Mouse (Mus musculus) heart, embryonic 11.5 days (tissue): Measurements from ENCODE around the gene 2200002D01Rik. TPM values are rescaled to one million over a fixed set of nuclear protein-coding genes. Genes with fewer than 3 reads are reported as not detected.
"Not testable (repeated sequence)": the region's sequence is repeated elsewhere in the genome, so short reads cannot be mapped to it uniquely, and the experiment has no call there.

Experiments
- ATAC-seq: fragments of 200-750 bp; cut with Nextera tagmentation; replicated peaks from 2 replicates; pipeline ENCODE4 v1.8.0; 2017; ENCODE audit warnings: moderate library complexity; ENCODE audit not compliant: insufficient number of reproducible peaks, low FRiP score, low TSS enrichment
- H3K27ac ChIP-seq: fragments of 300-500 bp; sonication (generic); 2 replicates; pipeline ENCODE4 v1.5.1; 2014; ENCODE audit warnings: mild to moderate bottlenecking, low read depth, low read length
- H3K27me3 ChIP-seq: fragments of 300-500 bp; sonication (generic); 2 replicates; pipeline ENCODE4 v1.6.1; 2014; ENCODE audit warnings: mild to moderate bottlenecking, low read length, mixed read lengths; ENCODE audit not compliant: control insufficient read depth, insufficient read depth
- H3K36me3 ChIP-seq: fragments of 300-500 bp; sonication (generic); 2 replicates; pipeline ENCODE4 v1.6.1; 2014; ENCODE audit warnings: mild to moderate bottlenecking, low read length, moderate library complexity, mixed read lengths; ENCODE audit not compliant: control insufficient read depth, insufficient read depth
- H3K4me1 ChIP-seq: fragments of 300-500 bp; sonication (generic); 2 replicates; pipeline ENCODE4 v1.6.1; 2014; ENCODE audit warnings: low read length; ENCODE audit not compliant: control insufficient read depth, insufficient read depth
- H3K4me2 ChIP-seq: fragments of 300-500 bp; sonication (generic); 2 replicates; pipeline ENCODE4 v1.6.1; 2014; ENCODE audit warnings: mild to moderate bottlenecking, moderate library complexity
- H3K4me3 ChIP-seq: fragments of 300-500 bp; sonication (generic); 2 replicates; pipeline ENCODE4 v1.5.1; 2014; ENCODE audit warnings: low read depth, low read length
- H3K9ac ChIP-seq: fragments of 300-500 bp; sonication (generic); 2 replicates; pipeline ENCODE4 v1.6.1; 2014; ENCODE audit warnings: mild to moderate bottlenecking, low read depth, low read length, moderate library complexity
- H3K9me3 ChIP-seq: fragments of 300-500 bp; sonication (generic); replicated peaks from 2 replicates; pipeline ENCODE4 v1.6.1; 2016; ENCODE audit warnings: low read length; ENCODE audit not compliant: control insufficient read depth
- WGBS: fragments of 180-500 bp; shearing (Covaris S2); extraction: QIAGEN DNeasy Blood & Tissue Kit; methylation state at CpG from one replicate; pipeline ENCODE4 v1.1.7; 2014; ENCODE audit not compliant: insufficient replicate concordance; 5-methylcytosine and 5-hydroxymethylcytosine counted together
- polyA plus RNA-seq: library from polyadenylated mRNA; unstranded; fragments of >200 nt; fragmentation: Nextera tagmentation; extraction: Ambion mirVana; gene quantifications from 2 replicates; pipeline ENCODE4 v1.2.1, GENCODE M21; 2014

The 2200002D01Rik gene
- polyA plus RNA-seq, 1 experiment from 2014 or later = 8.8 TPM

DNA sequence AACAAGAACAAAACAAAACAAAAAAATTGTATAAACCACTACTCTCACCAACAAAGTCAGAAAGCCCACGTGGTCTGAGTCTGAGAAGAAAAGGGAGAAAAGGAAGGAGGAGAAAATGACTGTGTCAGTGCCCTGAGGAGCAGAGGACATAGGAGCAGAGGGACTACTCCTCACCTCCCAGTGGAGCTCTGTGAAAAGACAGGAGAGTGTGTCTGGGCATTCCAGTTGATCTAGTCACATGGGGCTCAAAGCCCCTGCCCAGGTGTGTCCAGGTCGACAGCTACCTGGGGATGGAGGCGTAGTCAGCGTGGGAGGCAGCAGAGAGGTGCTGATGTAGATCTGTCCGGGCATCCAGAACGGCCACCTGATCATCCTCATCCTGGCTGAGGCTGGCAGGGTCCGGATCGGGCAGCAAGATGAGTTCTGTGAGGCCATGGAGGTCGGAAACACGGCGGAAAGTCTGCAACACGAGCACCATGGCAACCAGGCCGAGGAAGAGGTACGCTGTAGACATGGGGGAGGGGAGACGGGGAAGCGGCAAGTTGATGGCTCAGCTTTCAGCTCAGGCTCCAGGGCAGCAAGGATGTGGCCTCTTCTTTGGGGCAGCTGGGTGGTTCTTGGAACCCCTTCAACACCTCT lies 23.4 kb downstream of the 2200002D01Rik start:
- no peak overlapping the region for H3K27ac ChIP-seq
- H3K36me3 ChIP-seq = no peaks in the 10 kb centered on the region
- H3K4me1 ChIP-seq = peaks cover 6% of the 10 kb centered on the region; the same call in 1 of the 2 replicates
- 0 out of 2 replicates have a peak overlapping the region, but pooled peaks have one; percentile 5 for H3K9ac ChIP-seq
- H3K4me3 ChIP-seq = no peak overlapping the region
- 15% methylated on average over 16 of the region's 16 CpGs for WGBS
- H3K4me2 ChIP-seq = peak overlapping the region; percentile 8
- no peak for ATAC-seq
- peaks cover 6% of the 10 kb centered on the region; the same call in 1 of the 2 replicates for H3K27me3 ChIP-seq
- peaks cover 4% of the 10 kb centered on the region; the same call in 1 of the 2 replicates for H3K9me3 ChIP-seq

DNA sequence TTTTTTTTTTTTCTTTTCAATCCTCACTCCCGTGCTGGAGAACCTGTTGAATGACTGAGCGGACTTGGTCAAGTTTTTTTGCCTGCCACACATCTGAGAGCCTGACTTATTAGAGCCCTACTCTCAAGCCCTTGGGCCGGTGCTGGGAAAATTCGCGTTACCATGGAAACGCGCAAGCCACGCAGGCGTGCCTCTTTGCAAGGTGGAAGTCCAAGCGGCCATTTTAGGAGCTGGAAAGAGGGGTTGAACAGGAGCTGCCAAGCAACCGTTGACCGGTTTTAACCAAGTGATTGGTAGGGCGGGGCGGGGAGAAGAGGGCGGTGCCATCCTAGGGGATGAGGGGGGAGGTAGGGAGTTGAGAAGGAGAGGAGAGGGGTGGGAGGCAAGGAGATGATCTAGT lies 33.4 kb downstream of the 2200002D01Rik start:
- peaks cover 11% of the 10 kb centered on the region for H3K9me3 ChIP-seq
- 42% methylated on average over 15 of the region's 15 CpGs for WGBS
- no peak overlapping the region for H3K4me3 ChIP-seq
- no peak for ATAC-seq
- H3K36me3 ChIP-seq = no peaks in the 10 kb centered on the region
- H3K4me1 ChIP-seq = no peaks in the 10 kb centered on the region
- H3K27me3 ChIP-seq = peaks cover 8% of the 10 kb centered on the region
- H3K9ac ChIP-seq = no peak overlapping the region
- H3K27ac ChIP-seq = no peak overlapping the region
- no peak overlapping the region for H3K4me2 ChIP-seq

- ATAC-seq = no peak
- WGBS = 49% methylated on average over 2 of the region's 2 CpGs
- no peak overlapping the region for H3K4me3 ChIP-seq
Observed at GRCm38 (mm10) chr7:29214236-29214635, 34.0 kb downstream of the 2200002D01Rik start.

GRCm38 (mm10) chr7:29213675-29214082 lies 34.6 kb downstream of the 2200002D01Rik start, which contains the start of gene Catsperg1:
Catsperg1 (minus strand) TSS chr7:29214035.
- no peaks in the 10 kb centered on the region for H3K4me1 ChIP-seq
- no peak within 1 kb of the TSS for H3K4me3 ChIP-seq
- ATAC-seq = 0 out of 2 replicates have a peak, but pooled peaks have one; percentile 37
- H3K4me2 ChIP-seq = peak within 1 kb of the TSS; percentile 34
- H3K9ac ChIP-seq = no peak within 1 kb of the TSS
- H3K27me3 ChIP-seq = peaks cover 8% of the 10 kb centered on the region
- no peaks in the 10 kb centered on the region for H3K36me3 ChIP-seq
- H3K27ac ChIP-seq = no peak within 1 kb of the TSS
- WGBS = 5% methylated on average over 20 of the region's 20 CpGs
- H3K9me3 ChIP-seq = peaks cover 3% of the 10 kb centered on the region

More at GRCm38 (mm10) chr7:29214236-29214635, 34.0 kb downstream of the 2200002D01Rik start:
- Histone ChIP-seq H3K4me2 (no peak overlapping the region), H3K4me1 (no peaks in the 10 kb centered on the region), H3K9ac (no peak overlapping the region), H3K27me3 (peaks cover 8% of the 10 kb centered on the region), H3K9me3 (peaks cover 8% of the 10 kb centered on the region), H3K27ac (no peak overlapping the region), H3K36me3 (no peaks in the 10 kb centered on the region)

GRCm38 (mm10) chr7:29212775-29213560 lies 35.3 kb downstream of the 2200002D01Rik start:
- 11% methylated on average over 40 of the region's 40 CpGs for WGBS
- H3K9ac ChIP-seq, ATAC-seq, H3K27ac ChIP-seq, H3K9me3 ChIP-seq, H3K36me3 ChIP-seq, H3K4me1 ChIP-seq, H3K4me3 ChIP-seq, H3K27me3 ChIP-seq: not testable (repeated sequence)
- peak overlapping the region; percentile 34 for H3K4me2 ChIP-seq

DNA sequence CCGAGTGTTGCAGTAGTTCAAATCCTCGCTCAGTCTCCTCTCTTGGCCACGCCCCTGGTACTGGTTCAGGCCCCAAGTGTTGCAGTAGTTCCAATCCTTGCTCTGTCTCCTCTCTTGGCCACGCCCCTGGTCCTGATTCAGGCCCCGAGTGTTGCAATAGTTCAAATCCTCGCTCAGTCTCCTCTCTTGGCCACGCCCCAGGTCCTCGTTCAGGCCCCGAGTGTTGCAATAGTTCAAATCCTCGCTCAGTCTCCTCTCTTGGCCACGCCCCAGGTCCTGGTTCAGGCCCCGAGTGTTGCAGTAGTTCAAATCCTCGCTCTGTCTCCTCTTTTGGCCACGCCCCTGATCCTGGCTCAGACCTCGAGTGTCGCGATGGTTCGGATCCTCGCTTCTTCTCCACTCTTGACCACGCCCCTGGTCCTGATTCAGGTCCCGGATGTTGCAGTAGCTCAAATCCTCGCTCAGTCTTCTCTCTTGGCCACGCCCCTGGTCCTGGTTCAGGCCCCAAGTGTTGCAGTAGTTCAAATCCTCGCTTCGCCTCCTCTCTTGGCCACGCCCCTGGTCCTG lies 36.0 kb downstream of the 2200002D01Rik start:
- H3K27me3 ChIP-seq = peaks cover 8% of the 10 kb centered on the region
- WGBS = 12% methylated on average over 26 of the region's 26 CpGs
- H3K4me3 ChIP-seq = peak overlapping the region; percentile 44; the same call in 1 of the 2 replicates
- no peaks in the 10 kb centered on the region for H3K36me3 ChIP-seq
- peak overlapping the region; percentile 65 for H3K4me2 ChIP-seq
- H3K27ac ChIP-seq = no peak overlapping the region
- ATAC-seq = no peak
- no peaks in the 10 kb centered on the region for H3K4me1 ChIP-seq
- no peak overlapping the region for H3K9ac ChIP-seq
- peaks cover 3% of the 10 kb centered on the region; the same call in 1 of the 2 replicates for H3K9me3 ChIP-seq

DNA sequence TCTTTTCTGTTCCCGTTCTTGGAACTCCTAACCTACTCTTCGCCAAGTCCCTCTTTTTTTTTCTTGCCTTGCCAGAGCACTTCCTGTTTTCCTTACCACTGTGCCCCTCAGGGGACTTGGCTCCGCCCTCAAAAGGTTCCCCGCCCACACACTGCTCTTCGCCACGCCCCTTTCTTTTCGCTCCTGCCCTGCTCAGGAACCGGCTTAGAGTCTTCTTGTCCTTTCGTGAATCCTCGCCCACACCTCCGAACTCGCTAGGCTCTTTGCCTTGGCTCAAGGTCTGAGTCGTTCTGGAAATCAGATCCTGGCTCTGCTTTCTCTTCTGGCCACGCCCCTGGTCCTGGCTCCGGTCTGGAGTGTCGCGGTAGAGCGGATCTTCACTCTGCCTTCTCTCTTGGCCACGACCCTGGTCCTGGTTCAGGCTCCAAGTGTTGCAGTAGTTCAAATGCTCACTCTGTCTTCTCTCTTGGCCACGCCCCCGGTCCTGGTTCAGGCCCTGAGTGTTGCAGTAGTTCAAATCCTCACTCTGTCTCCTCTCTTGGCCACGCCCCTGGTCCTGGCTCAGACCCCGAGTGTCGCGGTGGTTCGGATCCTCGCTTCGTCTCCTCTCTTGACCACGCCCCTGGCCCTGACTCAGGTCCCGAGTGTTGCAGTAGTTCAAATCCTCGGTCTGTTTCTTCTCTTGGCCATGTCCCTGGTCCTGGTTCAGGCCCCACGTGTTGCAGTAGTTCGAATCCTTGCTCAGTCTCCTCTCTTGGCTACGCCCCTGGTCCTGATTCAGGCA lies 36.7 kb downstream of the 2200002D01Rik start:
- 3% methylated on average over 34 of the region's 34 CpGs for WGBS
- Histone ChIP-seq H3K27me3 (peaks cover 8% of the 10 kb centered on the region), H3K9ac (peak overlapping the region; percentile 18; the same call in 1 of the 2 replicates), H3K4me3 (peak overlapping the region; percentile 44), H3K9me3 (peaks cover under 1% of the 10 kb centered on the region; the same call in 1 of the 2 replicates), H3K27ac (peak overlapping the region; percentile 32), H3K4me2 (peak overlapping the region; percentile 65), H3K36me3 (no peaks in the 10 kb centered on the region), H3K4me1 (no peaks in the 10 kb centered on the region)
- ATAC-seq = peak; percentile 73

- not testable (repeated sequence) for H3K9me3 ChIP-seq, H3K27me3 ChIP-seq, H3K36me3 ChIP-seq, H3K4me1 ChIP-seq, H3K9ac ChIP-seq
- H3K4me3 ChIP-seq = peak overlapping the region; percentile 44
- H3K4me2 ChIP-seq = peak overlapping the region; percentile 65
- peak overlapping the region; percentile 32 for H3K27ac ChIP-seq
- WGBS = 14% methylated on average over 15 of the region's 15 CpGs
- ATAC-seq = peak; percentile 33; the same call in 1 of the 2 replicates
Observed at GRCm38 (mm10) chr7:29211013-29211412, 37.3 kb downstream of the 2200002D01Rik start.
